Mouse (Mus musculus) intestine, embryonic 15.5 days (tissue): ENCODE results near the gene Col5a1. TPM values are rescaled to one million over a fixed set of nuclear protein-coding genes. Genes with fewer than 3 reads are reported as not detected.
A peak's percentile ranks its signal among the peaks of the same experiment; 100 is the strongest.

ENCODE experiments used
- ATAC-seq: fragments of 200-750 bp; cut with Nextera tagmentation; 2 replicates; pipeline ENCODE4 v1.8.0; 2017; ENCODE audit warnings: moderate TSS enrichment, moderate library complexity
- H3K27ac ChIP-seq: fragments of 300-500 bp; sonication (generic); 2 replicates; pipeline ENCODE4 v1.5.1; 2015; ENCODE audit warnings: mild to moderate bottlenecking, inconsistent platforms
- H3K27me3 ChIP-seq: fragments of 300-500 bp; sonication (generic); replicated peaks from 2 replicates; pipeline ENCODE4 v1.6.1; 2015; ENCODE audit warnings: inconsistent platforms
- H3K36me3 ChIP-seq: fragments of 300-500 bp; sonication (generic); 2 replicates; pipeline ENCODE4 v1.6.1; 2015; ENCODE audit warnings: inconsistent platforms
- H3K4me1 ChIP-seq: fragments of 300-500 bp; sonication (generic); replicated peaks from 2 replicates; pipeline ENCODE4 v1.6.1; 2015; ENCODE audit warnings: inconsistent platforms
- H3K4me2 ChIP-seq: fragments of 300-500 bp; sonication (generic); replicated peaks from 2 replicates; pipeline ENCODE4 v1.6.1; 2015; ENCODE audit warnings: mild to moderate bottlenecking, inconsistent platforms
- H3K4me3 ChIP-seq: fragments of 300-500 bp; sonication (generic); replicated peaks from 2 replicates; pipeline ENCODE4 v1.5.1; 2015; ENCODE audit warnings: inconsistent platforms
- H3K9ac ChIP-seq: fragments of 300-500 bp; sonication (generic); 2 replicates; pipeline ENCODE4 v1.6.1; 2015; ENCODE audit warnings: inconsistent platforms
- H3K9me3 ChIP-seq: fragments of 300-500 bp; sonication (generic); 2 replicates; pipeline ENCODE4 v1.6.1; 2016; ENCODE audit warnings: inconsistent platforms
- whole genome bisulfite sequencing: fragments of 180-500 bp; shearing (Covaris S2); methylation state at CpG from one replicate; pipeline ENCODE4 v1.1.7; 2015; 5-methylcytosine and 5-hydroxymethylcytosine counted together
- polyA plus RNA-seq: library from polyadenylated mRNA; unstranded; fragments of >200 nt; fragmentation: Nextera tagmentation; extraction: Ambion mirVana; gene quantifications from 2 replicates; pipeline ENCODE4 v1.2.1, GENCODE M21; 2015

Col5a1 gene
- polyA plus RNA-seq, 1 experiment from 2014 or later, result 97.9 TPM

- Histone ChIP-seq H3K9ac (no peak overlapping the region), H3K4me1 (peaks cover 10% of the 10 kb centered on the region), H3K4me2 (no peak overlapping the region), H3K36me3 (no peaks in the 10 kb centered on the region), H3K27me3 (no peaks in the 10 kb centered on the region), H3K4me3 (no peak overlapping the region), H3K9me3 (no peaks in the 10 kb centered on the region), H3K27ac (no peak overlapping the region)
- peak; percentile 66 for ATAC-seq
- 30% methylated on average over 4 of the region's 4 CpGs for WGBS
Measured at GRCm38 (mm10) chr2:27871056-27871455, 15.2 kb upstream of the Col5a1 start.

- no peaks in the 10 kb centered on the region for H3K36me3 ChIP-seq
- no peak overlapping the region for H3K27ac ChIP-seq
- no peaks in the 10 kb centered on the region for H3K9me3 ChIP-seq
- no peaks in the 10 kb centered on the region for H3K27me3 ChIP-seq
- H3K4me1 ChIP-seq, result peaks cover 14% of the 10 kb centered on the region
- WGBS, result 51% methylated on average over 3 of the region's 3 CpGs
- no peak overlapping the region for H3K9ac ChIP-seq
- no peak overlapping the region for H3K4me2 ChIP-seq
- ATAC-seq, result no peak
- no peak overlapping the region for H3K4me3 ChIP-seq
Measured at GRCm38 (mm10) chr2:27872276-27872675, 13.9 kb upstream of the Col5a1 start.

GRCm38 (mm10) chr2:27873030-27873429 lies 13.2 kb upstream of the Col5a1 start:
- H3K4me3 ChIP-seq, result no peak overlapping the region
- H3K36me3 ChIP-seq, result no peaks in the 10 kb centered on the region
- H3K4me1 ChIP-seq, result peaks cover 14% of the 10 kb centered on the region
- H3K4me2 ChIP-seq, result no peak overlapping the region
- H3K27me3 ChIP-seq, result no peaks in the 10 kb centered on the region
- H3K27ac ChIP-seq, result no peak overlapping the region
- ATAC-seq, result no peak
- H3K9ac ChIP-seq, result no peak overlapping the region
- WGBS, result 74% methylated on average over 5 of the region's 5 CpGs
- no peaks in the 10 kb centered on the region for H3K9me3 ChIP-seq

GRCm38 (mm10) chr2:27874596-27874995 lies 11.6 kb upstream of the Col5a1 start:
- Histone ChIP-seq H3K36me3 (no peaks in the 10 kb centered on the region), H3K4me2 (no peak overlapping the region), H3K27ac (no peak overlapping the region; the same call in 1 of the 2 replicates), H3K9ac (no peak overlapping the region), H3K9me3 (no peaks in the 10 kb centered on the region), H3K27me3 (no peaks in the 10 kb centered on the region), H3K4me1 (peaks cover 14% of the 10 kb centered on the region), H3K4me3 (no peak overlapping the region)
- WGBS, result 63% methylated on average over 3 of the region's 3 CpGs
- no peak for ATAC-seq

- Histone ChIP-seq H3K27me3 (no peaks in the 10 kb centered on the region), H3K9me3 (no peaks in the 10 kb centered on the region), H3K4me1 (peaks cover 14% of the 10 kb centered on the region), H3K36me3 (no peaks in the 10 kb centered on the region), H3K27ac (peak overlapping the region; percentile 24; the same call in 1 of the 2 replicates), H3K4me2 (no peak overlapping the region), H3K4me3 (no peak overlapping the region), H3K9ac (no peak overlapping the region)
- ATAC-seq, result no peak
- 46% methylated on average over 5 of the region's 5 CpGs for WGBS
Measured at GRCm38 (mm10) chr2:27875231-27875630, 11.0 kb upstream of the Col5a1 start.

GRCm38 (mm10) chr2:27875786-27876185 lies 10.4 kb upstream of the Col5a1 start:
- ATAC-seq, result no peak
- no peak overlapping the region for H3K27ac ChIP-seq
- WGBS, result 39% methylated on average over 5 of the region's 5 CpGs

GRCm38 (mm10) chr2:27876724-27877504 lies 9.3 kb upstream of the Col5a1 start:
- no peak for ATAC-seq
- Histone ChIP-seq H3K9me3 (no peaks in the 10 kb centered on the region), H3K36me3 (no peaks in the 10 kb centered on the region), H3K27ac (no peak overlapping the region), H3K27me3 (no peaks in the 10 kb centered on the region), H3K4me1 (peaks cover 9% of the 10 kb centered on the region), H3K9ac (no peak overlapping the region), H3K4me2 (no peak overlapping the region), H3K4me3 (no peak overlapping the region)
- 87% methylated on average over 13 of the region's 13 CpGs for WGBS

More at GRCm38 (mm10) chr2:27875786-27876185, 10.4 kb upstream of the Col5a1 start:
- H3K4me3 ChIP-seq, result no peak overlapping the region
- H3K36me3 ChIP-seq, result no peaks in the 10 kb centered on the region
- no peak overlapping the region for H3K9ac ChIP-seq
- no peak overlapping the region for H3K4me2 ChIP-seq
- no peaks in the 10 kb centered on the region for H3K9me3 ChIP-seq
- no peaks in the 10 kb centered on the region for H3K27me3 ChIP-seq
- peaks cover 9% of the 10 kb centered on the region for H3K4me1 ChIP-seq

GRCm38 (mm10) chr2:27878066-27878465 lies 8.2 kb upstream of the Col5a1 start:
- H3K27me3 ChIP-seq, result no peaks in the 10 kb centered on the region
- no peaks in the 10 kb centered on the region for H3K36me3 ChIP-seq
- no peak overlapping the region for H3K9ac ChIP-seq
- no peak overlapping the region for H3K4me2 ChIP-seq
- WGBS, result 79% methylated on average over 5 of the region's 5 CpGs
- peaks cover 4% of the 10 kb centered on the region; the same call in 1 of the 2 replicates for H3K4me1 ChIP-seq
- no peak for ATAC-seq
- no peak overlapping the region for H3K4me3 ChIP-seq
- no peaks in the 10 kb centered on the region for H3K9me3 ChIP-seq
- H3K27ac ChIP-seq, result no peak overlapping the region

GRCm38 (mm10) chr2:27883276-27883675 lies 2.9 kb upstream of the Col5a1 start:
- 65% methylated on average over 7 of the region's 7 CpGs for WGBS
- no peak for ATAC-seq

GRCm38 (mm10) chr2:27885456-27886147 lies 623 bp upstream of the Col5a1 start:
- Histone ChIP-seq H3K9me3 (no peaks in the 10 kb centered on the region), H3K36me3 (no peaks in the 10 kb centered on the region), H3K4me3 (peak overlapping the region; percentile 77), H3K4me1 (peaks cover 34% of the 10 kb centered on the region), H3K27me3 (peaks cover 10% of the 10 kb centered on the region; the same call in 1 of the 2 replicates), H3K9ac (peak overlapping the region; percentile 90), H3K4me2 (peak overlapping the region; percentile 87), H3K27ac (peak overlapping the region; percentile 89)
- 7% methylated on average over 12 of the region's 12 CpGs for WGBS
- peak; percentile 85 for ATAC-seq

More at GRCm38 (mm10) chr2:27883276-27883675, 2.9 kb upstream of the Col5a1 start:
- H3K9ac ChIP-seq, result no peak overlapping the region
- H3K4me1 ChIP-seq, result peaks cover 19% of the 10 kb centered on the region
- peaks cover 10% of the 10 kb centered on the region; the same call in 1 of the 2 replicates for H3K27me3 ChIP-seq
- no peak overlapping the region for H3K4me3 ChIP-seq
- no peaks in the 10 kb centered on the region for H3K9me3 ChIP-seq
- H3K27ac ChIP-seq, result no peak overlapping the region
- no peak overlapping the region for H3K4me2 ChIP-seq
- H3K36me3 ChIP-seq, result no peaks in the 10 kb centered on the region

GRCm38 (mm10) chr2:27886608-27887460 lies 609 bp downstream of the Col5a1 start:
- Histone ChIP-seq H3K27me3 (peaks cover 10% of the 10 kb centered on the region; the same call in 1 of the 2 replicates), H3K27ac (peak overlapping the region; percentile 91), H3K36me3 (no peaks in the 10 kb centered on the region), H3K9ac (peak overlapping the region; percentile 90), H3K4me3 (peak overlapping the region; percentile 77), H3K4me2 (peak overlapping the region; percentile 87), H3K9me3 (no peaks in the 10 kb centered on the region), H3K4me1 (peaks cover 38% of the 10 kb centered on the region)
- WGBS, result under 1% methylated on average over 67 of the region's 67 CpGs
- peak; percentile 20 for ATAC-seq
